Comparison of ENCODE assay signal across 8 mouse cellular contexts in genomic region chr4:152220771-152221410, GRCm38 (mm10). TPM values are rescaled to one million over a fixed set of nuclear protein-coding genes. Genes with fewer than 3 reads are reported as not detected.
DNase-seq lines count a peak whose midpoint lies in the region; ATAC-seq and TF ChIP-seq lines count a peak whose summit lies in the region.

No protein-coding gene starts in this region.

- peak; percentile 60 for DNase-seq in gastrocnemius, adult 2 months
- DNase-seq in gastrocnemius, postnatal 10 days = no peak
- no peak for DNase-seq in stomach, postnatal 0 days (ENCODE audit: low spot score)
- no peak for DNase-seq in thymus, postnatal 4 days
- no peak for DNase-seq in frontal cortex, postnatal 25 days (ENCODE audit: low spot score in 2 of 2)
- no peak for DNase-seq in thymus, adult 18-20 months

- no peaks in the 10 kb centered on the region; the same call in none of the 2 replicates for H3K36me3 ChIP-seq in stomach, embryonic 14.5 days (ENCODE audit: control insufficient read depth, insufficient read depth, low read length)
- no peaks in the 10 kb centered on the region; the same call in 1 of the 2 replicates for H3K36me3 ChIP-seq in stomach, postnatal 0 days (ENCODE audit: control insufficient read depth, insufficient read depth, low read length)
- no peaks in the 10 kb centered on the region; the same call in 1 of the 2 replicates for H3K36me3 ChIP-seq in intestine, embryonic 15.5 days

- 64% methylated on average over 7 of the region's 7 CpGs for WGBS in stomach, embryonic 14.5 days
- 72% methylated on average over 6 of the region's 7 CpGs for whole genome bisulfite sequencing in stomach, postnatal 0 days
- 58% methylated on average over 7 of the region's 7 CpGs for WGBS in intestine, embryonic 15.5 days

- intact Hi-C loops in gastrocnemius, adult 2 months (cut with DNase I) = no loop called here

- no peak for TF ChIP-seq EP300 in stomach, postnatal 0 days (optimal IDR thresholded peaks at IDR 0.05)

- peak overlapping the region; percentile 38; the same call in 1 of the 2 replicates for H3K27ac ChIP-seq in gastrocnemius, adult 2 months
- H3K27ac ChIP-seq in stomach, embryonic 14.5 days (ENCODE audit: low read length) = peak overlapping the region; percentile 44; the same call in 1 of the 2 replicates
- no peak overlapping the region for H3K27ac ChIP-seq in stomach, postnatal 0 days (replicated peaks)
- 0 out of 2 replicates have a peak overlapping the region, but pooled peaks have one; percentile 2 for H3K27ac ChIP-seq in intestine, embryonic 15.5 days

- H3K4me3 ChIP-seq in gastrocnemius, adult 2 months = no peak overlapping the region
- H3K4me3 ChIP-seq in stomach, embryonic 14.5 days (ENCODE audit: low read depth, low read length) = no peak overlapping the region
- no peak overlapping the region for H3K4me3 ChIP-seq in stomach, postnatal 0 days (ENCODE audit: low read depth, low read length)
- no peak overlapping the region for H3K4me3 ChIP-seq in intestine, embryonic 15.5 days (replicated peaks)

- ATAC-seq in stomach, embryonic 14.5 days (ENCODE audit: insufficient number of reproducible peaks, insufficient read depth, low FRiP score, low read depth) = no peak
- ATAC-seq in stomach, postnatal 0 days (ENCODE audit: low FRiP score, low TSS enrichment) = no peak
- ATAC-seq in intestine, embryonic 15.5 days = peak; percentile 43

- peaks cover 12% of the 10 kb centered on the region; the same call in 1 of the 2 replicates for H3K4me1 ChIP-seq in stomach, embryonic 14.5 days (ENCODE audit: control insufficient read depth, insufficient read depth, low read length)
- no peaks in the 10 kb centered on the region for H3K4me1 ChIP-seq in stomach, postnatal 0 days (replicated peaks; ENCODE audit: control insufficient read depth, insufficient read depth)
- H3K4me1 ChIP-seq in intestine, embryonic 15.5 days (replicated peaks) = peaks cover 17% of the 10 kb centered on the region

- H3K9me3 ChIP-seq in stomach, embryonic 14.5 days (ENCODE audit: control insufficient read depth, low read depth, low read length) = no peaks in the 10 kb centered on the region
- H3K9me3 ChIP-seq in stomach, postnatal 0 days (ENCODE audit: control insufficient read depth, low read length) = no peaks in the 10 kb centered on the region
- no peaks in the 10 kb centered on the region for H3K9me3 ChIP-seq in intestine, embryonic 15.5 days

- TF ChIP-seq CTCF in gastrocnemius, adult 2 months (IDR thresholded peaks at IDR 0.05) = no peak
- TF ChIP-seq CTCF in stomach, postnatal 0 days (IDR thresholded peaks at IDR 0.05; ENCODE audit: low read depth) = no peak

- H3K4me2 ChIP-seq in stomach, embryonic 14.5 days (replicated peaks; ENCODE audit: low read depth, low read length) = no peak overlapping the region
- H3K4me2 ChIP-seq in stomach, postnatal 0 days (replicated peaks; ENCODE audit: low read depth) = no peak overlapping the region
- no peak overlapping the region for H3K4me2 ChIP-seq in intestine, embryonic 15.5 days (replicated peaks)

- no peak overlapping the region for H3K9ac ChIP-seq in stomach, embryonic 14.5 days (replicated peaks; ENCODE audit: low read depth, low read length)
- H3K9ac ChIP-seq in stomach, postnatal 0 days (ENCODE audit: low read length) = no peak overlapping the region
- H3K9ac ChIP-seq in intestine, embryonic 15.5 days = no peak overlapping the region

- H3K27me3 ChIP-seq in stomach, embryonic 14.5 days (ENCODE audit: control insufficient read depth, insufficient read depth, low read length) = no peaks in the 10 kb centered on the region
- no peaks in the 10 kb centered on the region for H3K27me3 ChIP-seq in stomach, postnatal 0 days (ENCODE audit: control insufficient read depth, insufficient read depth, low read length)
- H3K27me3 ChIP-seq in intestine, embryonic 15.5 days (replicated peaks) = no peaks in the 10 kb centered on the region

RNA-seq across cellular contexts. Expression of gene Acot7, which starts 43.0 kb away (rescaled TPM):
- total RNA-seq in gastrocnemius, adult 2 months (2021) = 10 to 100 TPM; 12.7 to 22.8 TPM
- total RNA-seq in gastrocnemius, postnatal 10 days (2021) = 10 to 100 TPM; 11.9 to 14.1 TPM
- 71.4 and 72.4 TPM in 2 replicates for polyA plus RNA-seq in stomach, embryonic 14.5 days (2014; fragmentation: Nextera tagmentation; extraction: Ambion mirVana)
- 51.7 and 55.0 TPM in 2 replicates for polyA plus RNA-seq in stomach, postnatal 0 days (2015; fragmentation: Nextera tagmentation; extraction: Ambion mirVana)
- polyA plus RNA-seq in intestine, embryonic 15.5 days (2015; fragmentation: Nextera tagmentation; extraction: Ambion mirVana) = 57.8 and 60.0 TPM in 2 replicates

RNA-seq across cellular contexts. Expression of gene Gpr153, which starts 53.1 kb away (rescaled TPM):
- total RNA-seq in gastrocnemius, adult 2 months (2021) = 1 to 10 TPM; 3.4 to 7.3 TPM
- total RNA-seq in gastrocnemius, postnatal 10 days (2021) = 10 to 100 TPM; 25.1 to 32.2 TPM
- polyA plus RNA-seq in stomach, embryonic 14.5 days (2014; fragmentation: Nextera tagmentation; extraction: Ambion mirVana) = 14.2 and 19.1 TPM in 2 replicates
- polyA plus RNA-seq in stomach, postnatal 0 days (2015; fragmentation: Nextera tagmentation; extraction: Ambion mirVana) = 6.9 and 8.4 TPM in 2 replicates
- 7.3 and 8.1 TPM in 2 replicates for polyA plus RNA-seq in intestine, embryonic 15.5 days (2015; fragmentation: Nextera tagmentation; extraction: Ambion mirVana)
